Mouse (Mus musculus) adrenal gland, postnatal 14 days (tissue): ENCODE measurements at regions not wholly inside any gene's neighbourhood (a gene's known extent, or its start where the extent isn't known, plus 50 kb on each side); places are given as distances from the start of the nearest gene placed in this dataset.

ENCODE experiments used
- DNase-seq: peaks from one replicate; pipeline ENCODE4 v3.0.0; 2021; ENCODE audit warnings: mixed read lengths

DNA sequence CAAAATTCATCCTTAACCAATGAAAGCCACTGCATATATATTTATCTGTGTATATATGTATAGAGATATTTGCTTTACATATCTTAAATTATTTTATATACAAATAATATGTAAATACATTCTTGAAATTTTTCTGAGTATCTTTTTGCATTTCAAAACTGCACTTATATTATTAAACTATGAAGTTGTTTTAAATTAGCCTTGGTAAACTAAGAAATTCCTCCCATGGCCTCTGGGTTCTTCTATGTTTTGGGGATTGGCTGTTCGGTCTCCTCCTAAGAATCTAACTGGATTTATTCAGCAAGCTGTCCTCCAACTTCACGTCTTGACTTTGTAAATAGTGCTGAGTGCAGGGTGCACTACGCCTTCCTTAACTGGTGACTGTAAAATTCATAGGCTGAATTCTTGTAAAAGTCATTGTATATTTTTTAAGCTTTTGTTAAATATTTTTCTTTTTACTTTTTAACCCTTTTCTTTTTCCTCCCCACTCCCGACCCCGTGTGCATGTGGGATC is 249.6 kb upstream of the Nfe2l3 start:
- DNase-seq: no peak

DNA sequence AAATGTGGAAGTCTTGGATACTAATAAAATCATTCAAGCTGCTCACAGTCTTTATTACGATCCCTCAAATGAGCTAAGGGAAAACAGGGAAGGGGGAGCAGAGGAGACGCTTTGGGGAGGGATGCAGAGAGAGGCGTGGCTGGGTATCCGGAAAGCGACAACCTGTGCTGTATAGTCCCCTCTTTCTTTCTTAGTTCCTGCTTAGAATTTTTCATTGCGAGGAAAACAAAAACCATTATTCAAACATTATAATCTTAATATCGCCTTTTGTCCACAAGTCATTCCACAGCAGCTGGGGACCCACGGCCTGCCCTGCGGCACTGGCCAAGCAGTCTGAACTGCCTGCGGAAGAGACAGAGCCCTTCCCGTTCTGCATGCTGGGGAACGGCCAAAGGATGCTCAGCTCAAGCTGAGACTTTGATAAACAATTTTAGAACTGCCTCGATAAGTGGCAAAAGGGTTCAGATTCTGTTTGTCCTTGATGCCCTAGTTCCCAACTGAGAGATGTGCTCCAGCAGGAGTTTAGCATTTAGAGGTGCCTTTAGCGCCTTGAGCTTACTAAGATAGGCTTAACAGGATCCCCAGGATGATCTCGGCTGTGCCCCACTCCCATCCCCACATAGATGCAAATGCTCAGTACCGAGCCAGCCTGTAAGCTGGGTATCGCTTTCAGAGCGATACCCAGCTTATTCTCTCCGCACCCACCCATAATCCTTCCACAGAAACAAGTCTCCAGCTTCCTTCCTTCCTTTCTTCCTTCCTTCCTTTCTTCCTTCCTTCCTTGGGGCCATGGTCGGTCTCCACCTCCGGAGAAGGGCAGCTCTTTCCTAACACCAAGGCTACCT is 248.7 kb upstream of the Nfe2l3 start:
- DNase-seq: no peak

DNA sequence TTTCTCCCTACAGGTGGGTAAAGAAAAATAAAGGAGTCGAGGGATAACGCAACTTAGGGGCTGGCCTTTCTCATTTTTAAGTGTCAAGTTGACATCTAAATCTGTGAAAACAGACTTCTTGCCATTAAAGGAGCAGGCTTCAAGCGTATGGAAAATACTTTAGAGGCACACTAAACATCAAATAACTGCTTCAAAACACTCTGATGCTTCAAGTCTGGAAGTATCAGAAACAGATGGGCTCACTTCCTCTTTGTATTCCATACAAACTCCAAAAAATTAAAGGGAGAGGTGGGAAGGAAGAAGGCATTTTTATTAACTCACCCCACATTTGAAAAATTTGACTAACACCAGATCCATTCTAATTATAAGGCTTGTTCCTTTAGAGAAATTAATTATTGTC is 248.0 kb upstream of the Nfe2l3 start:
- no peak for DNase-seq

DNA sequence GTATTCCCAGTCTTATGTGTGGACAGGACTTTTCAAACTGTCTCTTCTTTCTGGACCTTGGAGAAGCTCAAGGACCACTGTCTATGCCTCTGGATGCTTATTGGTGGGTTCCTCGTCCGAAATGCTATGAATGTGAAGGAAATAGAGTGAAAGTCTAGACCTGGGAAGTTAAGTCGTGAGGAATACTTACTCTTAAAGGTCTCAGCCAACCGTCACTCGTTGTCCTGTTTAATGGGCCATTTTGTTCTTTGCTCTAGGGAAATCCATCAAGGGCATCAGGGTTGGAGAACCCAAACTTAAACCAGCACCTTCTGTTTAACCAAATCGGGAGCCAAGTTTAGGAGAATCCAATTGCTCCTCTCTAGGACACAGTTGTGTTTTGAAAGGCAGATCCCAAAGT is 247.3 kb upstream of the Nfe2l3 start:
- DNase-seq: no peak

DNA sequence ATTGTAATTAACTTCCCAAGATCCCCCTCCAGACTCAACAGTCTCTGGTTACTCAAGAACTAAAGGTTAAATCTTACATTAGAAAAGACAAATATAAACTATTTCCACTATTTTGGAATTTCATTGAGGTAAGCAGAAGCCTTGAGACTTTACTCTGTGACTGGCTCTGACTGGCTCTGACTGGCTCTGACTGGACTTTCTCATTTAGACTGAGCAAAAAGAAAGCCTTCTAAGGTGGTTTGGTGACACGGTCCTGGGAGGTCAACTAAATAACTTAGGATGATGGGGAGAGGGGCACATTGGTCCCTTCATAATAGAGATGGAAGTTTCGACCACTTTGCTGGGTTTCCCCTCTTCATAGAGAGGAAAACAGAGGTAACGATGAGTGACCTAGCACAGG is 243.3 kb upstream of the Nfe2l3 start:
- DNase-seq: no peak

DNA sequence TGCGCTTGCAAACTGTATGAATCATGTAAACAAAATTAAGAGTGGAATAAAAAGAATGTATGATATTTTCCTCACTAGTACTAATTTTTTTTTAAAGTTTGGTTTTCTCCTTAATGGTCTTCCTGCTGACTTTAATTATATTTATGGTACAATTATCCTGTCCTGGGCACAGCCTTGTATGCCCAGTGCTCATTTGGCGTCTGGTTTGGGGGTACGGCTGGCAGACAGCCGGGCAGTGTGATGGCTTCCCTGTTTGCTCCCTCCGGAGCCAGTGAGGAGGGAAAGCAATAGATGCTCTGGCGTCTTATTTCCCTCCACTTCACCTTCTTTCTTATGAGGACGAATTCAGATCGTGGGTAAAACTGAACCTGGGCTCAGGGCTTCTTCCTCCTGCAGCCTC is 239.6 kb upstream of the Nfe2l3 start:
- DNase-seq: no peak

DNA sequence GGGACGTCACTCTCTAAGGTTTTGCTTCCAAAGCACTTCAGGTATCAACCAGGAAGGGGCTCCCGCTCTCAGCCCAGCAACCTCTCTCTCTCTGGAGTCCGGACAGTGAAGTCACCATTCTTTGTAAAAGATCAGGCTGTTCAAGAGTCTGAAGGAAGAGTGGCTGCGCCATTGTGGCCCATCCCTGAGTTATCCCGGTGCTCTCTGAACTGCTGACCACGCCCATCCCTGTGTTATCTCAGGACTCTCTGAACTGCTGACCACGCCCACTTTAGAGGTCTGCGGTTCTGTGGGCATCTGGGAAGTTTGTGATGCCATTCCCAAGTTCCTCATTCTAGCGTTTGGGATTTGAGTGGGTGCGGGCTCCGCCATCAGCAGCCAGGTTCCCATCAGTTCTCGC is 239.1 kb upstream of the Nfe2l3 start:
- no peak for DNase-seq

DNA sequence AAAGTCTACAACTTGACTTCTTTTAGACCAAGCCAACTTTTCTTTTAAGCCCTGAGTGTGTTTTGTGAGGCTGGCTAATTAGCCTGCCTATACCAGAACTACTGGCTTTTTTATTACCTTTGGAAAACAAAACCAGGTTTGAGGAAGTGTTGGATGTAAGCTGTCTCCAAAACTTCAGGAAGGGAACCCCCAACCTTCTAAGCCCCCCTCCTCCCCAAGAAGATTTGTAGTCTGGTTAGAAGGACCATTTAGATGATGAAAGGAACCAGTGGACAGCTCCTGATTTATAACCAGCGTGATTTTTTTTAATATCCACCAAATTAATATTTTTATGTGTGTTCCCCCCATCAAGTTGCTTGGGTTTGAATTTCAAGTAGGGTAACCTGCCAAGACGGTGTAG is 236.1 kb upstream of the Nfe2l3 start:
- DNase-seq: no peak

DNA sequence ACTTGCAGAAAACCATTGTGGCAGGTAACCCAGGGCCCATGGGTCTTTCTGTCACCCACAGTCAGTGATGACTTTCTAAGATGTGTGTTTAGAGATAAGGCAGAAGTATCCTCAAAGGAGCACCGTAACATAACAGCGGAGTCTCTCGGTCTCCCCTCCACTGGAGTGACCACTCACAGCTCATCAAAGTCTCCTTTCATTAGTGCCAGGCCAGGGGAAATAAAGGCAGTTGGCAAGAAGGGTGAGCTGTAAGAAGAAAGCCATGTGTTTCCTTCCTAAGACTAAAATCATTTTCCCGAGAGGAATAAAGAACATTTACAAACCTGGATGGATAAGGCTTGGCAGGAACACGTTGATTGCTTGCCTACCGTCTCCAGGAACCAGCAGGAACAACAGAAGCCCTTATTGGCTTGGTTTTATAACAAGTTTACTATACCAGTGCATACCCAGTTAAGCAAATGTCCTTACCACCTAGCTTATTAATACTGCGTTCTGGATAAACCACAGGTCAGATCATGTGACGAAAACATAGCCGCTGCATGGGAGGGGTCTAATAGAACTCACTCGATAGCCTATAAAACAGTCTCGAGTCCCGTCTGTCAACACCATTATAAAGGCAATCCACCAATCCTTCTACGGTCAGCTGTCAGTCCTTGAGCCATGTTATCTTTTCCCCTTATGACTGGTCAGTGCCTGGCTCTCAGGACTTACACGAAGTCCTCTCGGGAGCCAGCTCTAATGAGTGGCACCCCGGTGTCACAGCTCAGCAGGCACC is 235.3 kb upstream of the Nfe2l3 start:
- DNase-seq: no peak

DNA sequence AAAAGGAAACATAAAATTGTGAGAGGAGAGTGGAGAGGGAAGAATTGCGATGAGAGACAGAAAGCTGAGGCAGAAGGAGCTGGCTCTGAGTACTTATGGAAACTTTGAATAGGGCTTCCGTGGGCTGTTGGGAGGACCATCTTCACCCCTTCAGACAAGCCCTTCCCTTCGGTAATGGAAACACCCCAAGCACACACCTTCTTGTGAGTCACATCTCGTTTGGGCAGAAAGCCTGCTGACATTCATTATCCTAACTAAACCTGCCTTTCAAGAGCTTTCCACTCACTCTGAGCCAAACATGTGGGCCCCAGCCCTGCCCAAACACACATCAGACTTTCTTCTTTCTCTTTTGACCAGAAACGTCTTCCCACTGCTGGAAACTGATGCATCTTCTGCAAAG is 232.3 kb upstream of the Nfe2l3 start:
- DNase-seq: no peak

DNA sequence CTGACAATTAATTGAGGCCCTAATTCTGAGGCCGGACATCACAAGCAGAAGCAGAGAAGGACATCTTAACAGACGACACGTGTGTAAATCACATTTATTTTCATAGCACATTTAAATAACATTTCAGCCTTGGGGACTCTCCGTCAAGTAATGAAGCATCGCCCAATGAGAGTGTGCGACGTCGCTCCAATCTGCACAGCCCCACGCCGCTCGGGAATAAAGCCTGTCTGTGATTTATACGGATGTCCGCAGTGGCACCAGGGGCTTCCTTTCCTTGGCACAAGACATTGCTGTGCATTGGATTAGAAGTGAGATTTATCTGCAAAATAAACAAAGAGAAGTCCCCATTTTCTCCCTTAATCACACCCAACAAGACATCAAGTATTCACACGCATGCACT is 231.6 kb upstream of the Nfe2l3 start:
- DNase-seq: no peak

DNA sequence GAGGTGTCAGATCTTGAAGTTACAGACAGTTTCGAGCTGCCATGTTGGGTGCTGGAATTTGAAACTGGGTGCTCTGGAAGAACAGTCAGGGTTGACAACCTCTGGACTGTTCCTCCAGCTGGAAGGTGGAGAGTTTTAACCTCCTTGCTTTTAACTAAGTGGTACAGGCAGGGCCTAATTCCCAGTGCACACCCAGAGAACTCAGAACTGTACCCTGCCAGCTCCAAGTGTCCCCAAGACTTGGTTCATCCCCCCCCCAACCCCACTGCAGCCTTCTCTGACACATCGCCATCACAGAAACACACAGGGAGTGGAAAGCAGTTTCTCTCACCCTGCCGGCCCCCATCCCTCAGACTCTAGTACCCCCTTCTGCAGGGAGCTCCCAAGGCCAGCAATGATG is 228.2 kb upstream of the Nfe2l3 start:
- DNase-seq: no peak

DNA sequence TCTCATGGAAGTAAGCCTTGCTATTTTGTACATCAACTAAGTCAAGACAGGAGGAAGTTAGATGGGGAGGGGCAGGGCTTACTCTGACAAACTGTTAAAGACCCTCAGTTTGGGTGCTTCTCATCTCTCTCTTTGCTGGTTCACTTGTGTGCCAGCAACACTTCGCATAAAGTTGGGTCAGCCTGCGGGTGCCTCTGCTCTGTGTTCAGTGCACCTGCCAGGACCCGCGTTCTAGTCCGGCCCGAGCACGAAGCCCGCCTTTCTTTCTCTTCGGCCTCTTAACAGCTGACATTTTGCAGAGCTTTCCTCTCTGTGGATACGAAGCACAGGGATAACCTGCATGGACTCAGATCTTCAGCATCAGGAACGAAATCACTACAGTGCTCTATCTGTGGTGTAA is 227.1 kb upstream of the Nfe2l3 start:
- DNase-seq: no peak

DNA sequence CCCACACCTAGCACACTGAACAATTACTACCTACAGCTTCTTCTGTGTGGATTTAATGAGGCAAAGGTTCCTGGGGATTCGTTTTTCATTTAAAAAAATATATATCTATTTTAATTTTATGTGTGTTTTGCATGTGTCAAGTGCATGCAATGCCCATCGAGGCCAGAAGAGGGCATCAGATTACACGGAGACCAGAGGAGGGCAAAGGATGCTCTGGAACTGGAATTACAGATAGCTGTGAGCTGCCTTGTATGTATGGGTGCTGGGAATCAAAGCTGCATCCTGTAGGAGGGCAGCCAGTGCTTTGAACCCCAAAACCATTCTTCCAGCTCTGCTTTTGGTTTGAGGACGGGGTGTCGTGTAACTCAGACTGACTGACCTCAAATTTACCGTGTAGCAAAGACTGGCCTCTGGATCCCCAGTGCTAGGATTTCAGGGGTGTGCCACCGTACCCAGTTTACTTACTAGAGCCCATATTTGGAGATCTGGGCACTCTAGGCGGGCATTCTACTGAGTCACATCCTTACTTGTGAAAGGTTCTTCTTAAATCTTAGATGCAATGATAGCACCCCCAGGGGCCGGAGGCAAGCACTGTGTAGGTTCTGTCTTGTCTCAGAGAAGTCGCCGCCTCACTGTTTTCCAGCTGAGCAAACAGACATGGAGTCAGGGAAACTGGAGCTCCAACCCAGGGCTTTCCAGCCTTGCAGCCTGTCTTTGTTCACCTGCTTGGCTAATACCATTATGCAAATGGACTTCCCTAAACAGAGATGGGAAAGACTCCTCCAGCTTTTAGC is 225.6 kb upstream of the Nfe2l3 start:
- peak; percentile 74 for DNase-seq

DNA sequence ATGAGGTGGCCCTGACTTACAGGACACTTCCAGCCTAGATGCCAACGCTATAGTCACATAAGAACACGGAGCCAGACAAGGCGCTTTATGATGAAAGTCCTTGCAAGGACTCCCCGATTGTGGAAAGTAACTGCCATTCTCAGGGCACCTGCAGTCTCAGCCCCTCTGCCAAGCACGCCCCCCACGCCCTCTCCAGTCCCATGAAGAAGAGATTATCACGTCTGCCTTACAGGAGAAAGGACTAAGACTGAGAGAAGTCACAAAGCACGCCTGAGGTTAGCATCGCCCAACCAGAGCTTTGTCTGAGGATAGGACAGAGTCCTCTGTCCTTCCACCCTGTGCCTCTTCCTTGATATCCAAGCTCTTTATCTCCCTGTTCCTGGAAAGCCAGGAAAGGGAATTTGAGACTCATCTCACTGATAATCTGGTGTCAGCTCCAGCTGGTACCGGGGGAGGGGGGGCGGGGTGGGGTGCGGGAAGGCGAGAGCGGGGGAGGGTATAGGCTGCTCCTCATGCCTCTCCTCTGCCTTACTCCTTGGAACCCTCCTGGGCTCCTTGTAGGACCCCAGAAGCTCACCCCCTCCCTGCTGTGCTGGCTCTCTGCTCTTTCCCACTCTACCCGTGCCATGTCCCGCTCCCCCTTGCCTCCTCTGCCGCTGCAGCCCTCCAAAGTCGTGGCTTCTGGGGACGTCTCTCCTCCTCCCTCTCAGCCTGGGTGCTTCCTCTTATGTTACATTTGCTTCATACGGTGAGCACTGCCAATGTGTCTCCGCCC is 224.7 kb upstream of the Nfe2l3 start:
- no peak for DNase-seq

DNA sequence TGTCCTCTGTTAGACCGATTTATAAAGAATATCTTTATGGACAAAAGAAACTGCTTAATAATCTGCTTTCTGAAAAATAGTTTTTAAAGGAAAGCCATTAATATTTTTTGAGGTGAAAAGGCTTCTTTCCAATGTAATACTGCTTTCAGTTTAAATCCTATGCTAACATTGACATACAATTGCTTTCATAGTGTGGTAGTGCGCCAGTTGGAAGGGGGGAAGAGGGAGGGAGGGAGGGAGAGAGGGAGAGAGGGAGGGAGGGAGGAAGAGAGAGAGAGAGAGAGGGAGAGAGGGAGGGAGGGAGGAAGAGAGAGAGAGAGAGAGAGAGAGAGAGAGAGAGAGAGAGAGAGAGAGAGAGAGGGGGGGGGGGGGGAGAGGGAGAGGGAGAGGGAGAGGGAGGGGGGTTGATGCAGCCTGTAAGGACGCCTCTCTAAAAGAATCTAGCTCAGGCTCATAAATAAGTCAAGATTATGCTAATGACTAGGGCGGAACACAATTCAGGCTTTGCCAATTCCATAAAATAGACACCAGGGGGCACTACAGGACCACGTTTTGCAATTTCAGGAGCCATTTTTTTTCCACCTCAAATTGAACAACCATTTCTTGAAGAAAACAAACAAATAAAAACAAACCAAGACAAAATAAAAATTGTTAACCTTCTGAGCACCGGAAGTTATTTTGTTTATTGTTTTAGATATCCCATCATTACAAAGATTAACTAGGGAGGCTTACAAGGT is 223.6 kb upstream of the Nfe2l3 start:
- peak; percentile 73 for DNase-seq

DNA sequence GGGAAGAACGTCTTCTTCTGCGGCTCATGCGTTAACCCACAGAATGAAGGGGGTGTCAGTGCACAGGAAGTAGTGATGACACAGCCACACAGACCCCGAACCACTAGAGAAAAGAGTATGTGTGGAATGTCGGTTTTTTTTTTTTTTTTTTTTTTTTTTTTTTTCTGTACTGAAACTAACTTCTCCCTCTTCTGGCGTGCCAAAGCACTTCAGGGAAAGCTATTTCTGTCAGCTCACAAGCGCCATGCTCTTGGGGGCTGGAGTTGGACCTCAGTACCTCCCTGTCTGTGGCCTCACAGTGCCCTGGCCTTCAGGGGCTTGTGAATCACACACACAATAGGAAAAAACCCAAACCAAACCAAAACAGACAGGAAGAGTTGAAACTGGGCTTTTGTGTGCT is 221.1 kb upstream of the Nfe2l3 start:
- DNase-seq: peak; percentile 61

DNA sequence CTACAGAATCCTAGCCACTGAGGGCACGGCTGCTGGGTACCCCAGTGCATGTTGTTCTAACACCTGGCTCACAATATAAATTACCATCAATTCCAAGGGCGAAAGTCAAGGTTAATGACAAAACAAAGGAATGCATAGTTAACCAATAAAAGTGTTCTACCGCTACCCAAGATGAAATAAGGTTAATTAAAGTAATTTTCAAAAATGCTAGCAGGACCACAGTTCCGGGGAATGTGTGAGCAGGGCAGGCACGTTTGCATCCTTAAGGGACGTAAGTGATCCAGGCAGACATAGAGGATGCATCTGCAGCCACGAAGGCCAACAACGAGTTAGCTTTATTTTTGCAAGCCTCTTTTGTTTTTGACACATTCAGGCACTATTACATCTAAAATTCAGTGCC is 220.3 kb upstream of the Nfe2l3 start:
- DNase-seq: no peak

DNA sequence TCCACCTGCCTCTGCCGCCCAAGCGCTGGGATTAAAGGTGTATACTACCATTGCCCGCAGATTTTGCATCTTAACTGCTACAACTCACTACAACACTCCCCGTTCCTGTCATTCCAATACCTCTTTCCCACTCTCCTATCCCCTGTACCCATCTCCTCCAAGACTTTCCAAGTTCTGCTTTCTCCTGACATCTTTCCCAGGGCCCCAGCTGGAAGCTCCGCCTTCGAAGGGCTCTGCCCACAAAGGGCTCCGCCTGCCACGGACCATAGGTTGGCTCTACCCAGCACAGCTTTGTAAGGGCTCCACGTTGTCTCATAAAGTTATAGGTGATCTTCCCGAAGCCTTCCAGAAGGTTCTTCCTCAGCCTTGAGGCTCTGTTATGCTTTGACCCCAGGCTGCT is 217.1 kb upstream of the Nfe2l3 start:
- DNase-seq: no peak

DNA sequence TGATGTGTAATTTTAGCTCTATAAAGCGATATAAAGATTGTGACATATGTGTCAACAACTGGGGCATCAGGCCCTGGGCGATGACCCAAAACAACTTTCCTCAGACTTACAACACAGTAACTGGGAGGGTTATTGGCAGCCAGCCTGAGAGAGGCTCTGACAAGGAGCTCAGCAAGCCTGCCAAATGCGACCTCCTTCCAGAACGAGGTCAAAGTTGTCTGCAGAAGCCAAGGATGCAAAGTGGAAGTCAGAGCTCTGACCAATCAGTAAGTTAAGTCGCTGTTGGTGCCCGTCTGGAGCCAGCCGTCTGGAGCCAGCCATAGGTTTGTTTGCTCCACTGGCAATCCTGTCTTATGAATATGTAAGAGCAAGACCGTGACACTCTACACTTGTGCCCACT is 216.0 kb upstream of the Nfe2l3 start:
- DNase-seq: peak; percentile 94

DNA sequence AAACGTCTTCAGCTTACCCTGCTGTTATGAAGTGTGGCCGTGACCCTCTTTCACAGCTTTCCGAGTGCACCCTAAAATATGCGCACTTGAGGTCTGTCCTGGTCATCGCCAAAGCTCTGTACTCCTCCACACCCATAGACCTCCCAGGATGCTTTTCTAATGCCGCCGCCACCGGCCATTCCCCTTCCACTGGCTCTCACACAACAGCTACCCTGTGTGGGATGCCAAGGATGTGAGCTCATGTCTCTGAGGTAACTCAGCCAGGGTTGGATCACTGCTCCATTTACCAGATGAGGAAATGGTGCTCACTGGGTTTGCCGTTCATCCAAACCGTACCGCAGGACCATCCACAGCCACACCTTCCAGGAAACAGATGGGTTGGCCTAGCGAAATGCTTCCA is 212.8 kb upstream of the Nfe2l3 start:
- DNase-seq: no peak
